Mouse (Mus musculus): ENCODE results near the gene Clmp. TPM values are rescaled to one million over a fixed set of nuclear protein-coding genes. Genes with fewer than 3 reads are reported as not detected.

The Clmp gene
- total RNA-seq, 1 experiment from 2014 or later = 0.25 TPM

GRCm38 (mm10) chr9:40686421-40686899 is 698 bp downstream of the Clmp start:
- ATAC-seq (replicated peaks in 1 of 2; ENCODE audit: insufficient read depth in 1 of 2, low FRiP score in 2 of 2, low TSS enrichment in 1 of 2, low read depth in 1 of 2, poor library complexity in 2 of 2, severe bottlenecking in 2 of 2) = peak in 1 of 2 experiments; percentile 46; a peak in 2 of 4 replicates

- ATAC-seq (replicated peaks in 1 of 2; ENCODE audit: insufficient read depth in 1 of 2, low FRiP score in 2 of 2, low TSS enrichment in 1 of 2, low read depth in 1 of 2, poor library complexity in 2 of 2, severe bottlenecking in 2 of 2) = no peak
Observed at GRCm38 (mm10) chr9:40687053-40687452, 1.3 kb downstream of the Clmp start.

GRCm38 (mm10) chr9:40687553-40687952 is 1.8 kb downstream of the Clmp start:
- no peak for ATAC-seq (replicated peaks in 1 of 2; ENCODE audit: insufficient read depth in 1 of 2, low FRiP score in 2 of 2, low TSS enrichment in 1 of 2, low read depth in 1 of 2, poor library complexity in 2 of 2, severe bottlenecking in 2 of 2)

- no peak for ATAC-seq (replicated peaks in 1 of 2; ENCODE audit: insufficient read depth in 1 of 2, low FRiP score in 2 of 2, low TSS enrichment in 1 of 2, low read depth in 1 of 2, poor library complexity in 2 of 2, severe bottlenecking in 2 of 2)
Observed at GRCm38 (mm10) chr9:40690511-40690910, 4.7 kb downstream of the Clmp start.

GRCm38 (mm10) chr9:40693026-40693425 is 7.3 kb downstream of the Clmp start:
- ATAC-seq (replicated peaks in 1 of 2; ENCODE audit: insufficient read depth in 1 of 2, low FRiP score in 2 of 2, low TSS enrichment in 1 of 2, low read depth in 1 of 2, poor library complexity in 2 of 2, severe bottlenecking in 2 of 2) = no peak

GRCm38 (mm10) chr9:40693768-40694167 is 8.0 kb downstream of the Clmp start:
- ATAC-seq (replicated peaks in 1 of 2; ENCODE audit: insufficient read depth in 1 of 2, low FRiP score in 2 of 2, low TSS enrichment in 1 of 2, low read depth in 1 of 2, poor library complexity in 2 of 2, severe bottlenecking in 2 of 2) = no peak

- ATAC-seq (replicated peaks in 1 of 2; ENCODE audit: insufficient read depth in 1 of 2, low FRiP score in 2 of 2, low TSS enrichment in 1 of 2, low read depth in 1 of 2, poor library complexity in 2 of 2, severe bottlenecking in 2 of 2) = no peak
Observed at GRCm38 (mm10) chr9:40694284-40694683, 8.5 kb downstream of the Clmp start.

GRCm38 (mm10) chr9:40696086-40696485 is 10.3 kb downstream of the Clmp start:
- no peak; a peak in 1 of 4 replicates for ATAC-seq (replicated peaks in 1 of 2; ENCODE audit: insufficient read depth in 1 of 2, low FRiP score in 2 of 2, low TSS enrichment in 1 of 2, low read depth in 1 of 2, poor library complexity in 2 of 2, severe bottlenecking in 2 of 2)

- ATAC-seq (replicated peaks in 1 of 2; ENCODE audit: insufficient read depth in 1 of 2, low FRiP score in 2 of 2, low TSS enrichment in 1 of 2, low read depth in 1 of 2, poor library complexity in 2 of 2, severe bottlenecking in 2 of 2) = no peak
Observed at GRCm38 (mm10) chr9:40699194-40699593, 13.4 kb downstream of the Clmp start.

- ATAC-seq (replicated peaks in 1 of 2; ENCODE audit: insufficient read depth in 1 of 2, low FRiP score in 2 of 2, low TSS enrichment in 1 of 2, low read depth in 1 of 2, poor library complexity in 2 of 2, severe bottlenecking in 2 of 2) = no peak
Observed at GRCm38 (mm10) chr9:40700253-40700652, 14.5 kb downstream of the Clmp start.

GRCm38 (mm10) chr9:40704364-40705276 is 18.9 kb downstream of the Clmp start:
- no peak for ATAC-seq (replicated peaks in 1 of 2; ENCODE audit: insufficient read depth in 1 of 2, low FRiP score in 2 of 2, low TSS enrichment in 1 of 2, low read depth in 1 of 2, poor library complexity in 2 of 2, severe bottlenecking in 2 of 2)

GRCm38 (mm10) chr9:40708448-40709140 is 22.8 kb downstream of the Clmp start:
- ATAC-seq (replicated peaks in 1 of 2; ENCODE audit: insufficient read depth in 1 of 2, low FRiP score in 2 of 2, low TSS enrichment in 1 of 2, low read depth in 1 of 2, poor library complexity in 2 of 2, severe bottlenecking in 2 of 2) = no peak

GRCm38 (mm10) chr9:40709141-40709537 is 23.4 kb downstream of the Clmp start:
- ATAC-seq (replicated peaks in 1 of 2; ENCODE audit: insufficient read depth in 1 of 2, low FRiP score in 2 of 2, low TSS enrichment in 1 of 2, low read depth in 1 of 2, poor library complexity in 2 of 2, severe bottlenecking in 2 of 2) = no peak

- ATAC-seq (replicated peaks in 1 of 2; ENCODE audit: insufficient read depth in 1 of 2, low FRiP score in 2 of 2, low TSS enrichment in 1 of 2, low read depth in 1 of 2, poor library complexity in 2 of 2, severe bottlenecking in 2 of 2) = no peak
Observed at GRCm38 (mm10) chr9:40709587-40709986, 23.8 kb downstream of the Clmp start.

- ATAC-seq (replicated peaks in 1 of 2; ENCODE audit: insufficient read depth in 1 of 2, low FRiP score in 2 of 2, low TSS enrichment in 1 of 2, low read depth in 1 of 2, poor library complexity in 2 of 2, severe bottlenecking in 2 of 2) = no peak
Observed at GRCm38 (mm10) chr9:40709991-40710390, 24.2 kb downstream of the Clmp start.

- no peak for ATAC-seq (replicated peaks in 1 of 2; ENCODE audit: insufficient read depth in 1 of 2, low FRiP score in 2 of 2, low TSS enrichment in 1 of 2, low read depth in 1 of 2, poor library complexity in 2 of 2, severe bottlenecking in 2 of 2)
Observed at GRCm38 (mm10) chr9:40711654-40712053, 25.9 kb downstream of the Clmp start.

- no peak for ATAC-seq (replicated peaks in 1 of 2; ENCODE audit: insufficient read depth in 1 of 2, low FRiP score in 2 of 2, low TSS enrichment in 1 of 2, low read depth in 1 of 2, poor library complexity in 2 of 2, severe bottlenecking in 2 of 2)
Observed at GRCm38 (mm10) chr9:40717182-40717874, 31.6 kb downstream of the Clmp start.

- ATAC-seq (replicated peaks in 1 of 2; ENCODE audit: insufficient read depth in 1 of 2, low FRiP score in 2 of 2, low TSS enrichment in 1 of 2, low read depth in 1 of 2, poor library complexity in 2 of 2, severe bottlenecking in 2 of 2) = no peak
Observed at GRCm38 (mm10) chr9:40717875-40718185, 32.1 kb downstream of the Clmp start.

All from hematopoietic stem cell, adult 5-6 weeks (primary cell).